Mouse (Mus musculus): Measurements from ENCODE around the gene Med16. TPM values are rescaled to one million over a fixed set of nuclear protein-coding genes. Genes with fewer than 3 reads are reported as not detected.

Gene Med16
- polyA plus RNA-seq, 1 experiment from 2014 or later = 37.3 TPM

DNA sequence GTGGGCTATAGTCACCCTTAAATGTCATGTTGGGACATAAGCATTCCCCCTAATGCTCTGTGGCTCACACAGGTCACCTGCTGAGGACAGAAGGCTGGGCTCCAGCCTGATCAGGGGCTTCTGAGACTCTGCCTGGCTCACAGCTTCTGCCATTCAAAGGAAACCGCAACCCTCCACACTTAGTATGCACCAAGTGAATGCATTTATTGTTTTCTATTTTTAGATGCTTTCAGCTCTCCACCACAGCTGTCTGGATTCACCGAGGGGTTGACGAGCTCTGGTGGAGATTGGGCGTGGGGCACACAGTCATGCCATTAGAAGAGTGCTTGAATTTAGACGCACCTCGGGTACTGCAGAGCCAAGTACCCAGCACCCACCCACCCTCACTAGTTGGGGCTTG, 35.4 kb downstream of the Med16 start:
- ATAC-seq = no peak
- Histone ChIP-seq H3K27me3 (replicated peaks) (no peaks in the 10 kb centered on the region), H3K27ac (no peak overlapping the region), H3K36me3 (no peaks in the 10 kb centered on the region), H3K9ac (peak overlapping the region; percentile 77), H3K4me3 (replicated peaks) (peak overlapping the region; percentile 66), H3K4me1 (replicated peaks) (peaks cover 27% of the 10 kb centered on the region), H3K4me2 (replicated peaks) (peak overlapping the region; percentile 98), H3K9me3 (no peaks in the 10 kb centered on the region)
- WGBS = 23% methylated on average over 6 of the region's 6 CpGs

DNA sequence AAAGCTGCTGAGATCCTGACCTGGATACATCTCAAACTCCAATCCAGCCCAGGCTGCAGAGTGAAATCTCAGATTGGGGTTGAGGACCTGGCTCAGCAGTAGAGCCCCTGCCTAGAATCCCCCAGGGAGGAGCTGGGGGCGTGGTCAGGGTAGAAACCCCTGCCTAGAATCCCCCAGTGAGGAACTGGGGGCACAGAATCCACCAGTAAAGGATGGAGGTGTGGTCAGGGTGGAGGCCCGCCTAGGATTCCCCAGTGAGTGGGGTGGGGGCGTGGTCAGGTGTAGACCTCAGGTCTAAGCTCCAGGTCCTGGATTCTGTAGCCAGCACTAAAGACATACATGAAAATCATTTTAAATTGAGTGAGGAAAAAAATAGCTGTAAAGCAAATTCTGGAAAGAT, 35.9 kb downstream of the Med16 start:
- H3K36me3 ChIP-seq = no peaks in the 10 kb centered on the region
- no peaks in the 10 kb centered on the region for H3K27me3 ChIP-seq (replicated peaks)
- WGBS = 48% methylated on average over 3 of the region's 3 CpGs
- no peak for ATAC-seq
- H3K27ac ChIP-seq = no peak overlapping the region
- no peaks in the 10 kb centered on the region for H3K9me3 ChIP-seq
- peak overlapping the region; percentile 98 for H3K4me2 ChIP-seq (replicated peaks)
- H3K9ac ChIP-seq = no peak overlapping the region
- H3K4me1 ChIP-seq (replicated peaks) = peaks cover 27% of the 10 kb centered on the region
- no peak overlapping the region for H3K4me3 ChIP-seq (replicated peaks)

DNA sequence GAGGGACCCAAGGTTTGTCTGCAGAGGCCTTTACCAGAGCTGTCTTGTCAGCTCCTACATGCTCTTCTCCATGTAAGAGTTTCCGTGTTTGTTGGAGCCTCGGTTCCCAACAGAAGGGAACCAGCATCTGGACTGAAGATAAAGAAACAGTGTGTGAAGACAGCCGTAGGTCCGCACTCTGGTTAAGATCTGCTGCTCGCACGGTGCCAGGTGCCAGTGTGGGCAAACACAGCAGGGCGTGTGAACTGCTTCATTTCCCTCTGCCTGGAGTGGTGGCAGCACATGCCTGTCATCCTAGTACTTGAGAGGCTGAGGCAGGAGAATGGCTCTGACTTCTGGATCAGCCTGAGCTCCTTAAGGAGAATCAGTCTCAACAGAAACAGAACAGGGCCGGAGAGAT, 36.9 kb downstream of the Med16 start:
- no peaks in the 10 kb centered on the region for H3K36me3 ChIP-seq
- no peaks in the 10 kb centered on the region for H3K9me3 ChIP-seq
- H3K4me3 ChIP-seq (replicated peaks) = no peak overlapping the region
- no peak overlapping the region for H3K27ac ChIP-seq
- 93% methylated on average over 8 of the region's 8 CpGs for WGBS
- peaks cover 22% of the 10 kb centered on the region for H3K4me1 ChIP-seq (replicated peaks)
- no peak overlapping the region for H3K4me2 ChIP-seq (replicated peaks)
- ATAC-seq = no peak
- no peaks in the 10 kb centered on the region for H3K27me3 ChIP-seq (replicated peaks)
- H3K9ac ChIP-seq = no peak overlapping the region

DNA sequence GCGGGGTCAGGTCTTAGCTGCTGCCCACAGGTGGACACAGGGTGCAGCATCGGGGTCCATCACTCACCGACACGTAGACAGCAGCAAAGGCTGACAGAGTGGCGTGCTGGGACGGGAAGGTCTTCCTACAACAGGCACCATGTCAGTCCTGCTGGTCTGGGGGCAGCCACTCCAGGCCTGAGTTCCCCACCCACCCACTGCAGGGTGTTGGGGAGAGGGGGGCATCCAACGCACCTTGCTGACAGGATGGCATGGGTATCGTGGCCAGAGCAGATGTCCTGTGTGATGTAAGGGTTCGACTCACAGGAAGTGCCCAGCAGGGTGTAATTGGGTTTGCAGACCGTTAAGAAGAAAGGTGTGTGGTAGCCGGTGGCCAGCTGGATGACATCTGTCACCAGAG, 42.1 kb downstream of the Med16 start:
- H3K9me3 ChIP-seq = no peaks in the 10 kb centered on the region
- WGBS = 77% methylated on average over 11 of the region's 11 CpGs
- no peak for ATAC-seq

DNA sequence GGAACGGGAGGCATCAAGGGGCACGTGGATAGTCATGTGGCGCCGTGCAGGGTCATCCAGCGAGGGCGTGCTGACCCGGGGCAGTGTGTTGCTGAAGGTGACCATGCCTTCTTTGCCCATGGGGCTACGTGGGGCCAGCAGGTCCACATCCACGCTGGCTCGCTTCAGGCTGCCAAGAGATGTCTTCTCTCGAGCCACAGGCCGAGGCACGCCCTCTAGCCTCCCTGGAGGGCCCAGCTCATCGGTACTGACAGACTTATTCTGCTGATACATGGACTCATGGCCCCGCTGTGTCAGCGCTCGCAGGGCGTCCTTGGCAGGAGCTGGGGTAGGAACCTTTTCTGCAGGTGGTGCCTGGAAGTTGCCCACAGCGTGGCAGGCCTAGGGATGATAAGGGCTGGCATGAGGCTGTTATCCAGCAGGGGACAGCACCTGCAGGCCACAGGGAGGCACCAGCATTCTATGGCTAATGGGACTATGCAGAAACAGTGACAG, 42.9 kb downstream of the Med16 start:
- no peak for ATAC-seq
- peak overlapping the region; percentile 25 for H3K27ac ChIP-seq
- 68% methylated on average over 19 of the region's 19 CpGs for WGBS

More for the DNA sequence above, 42.1 kb downstream of the Med16 start:
- peaks cover 25% of the 10 kb centered on the region for H3K36me3 ChIP-seq
- H3K27ac ChIP-seq = no peak overlapping the region
- H3K4me3 ChIP-seq (replicated peaks) = no peak overlapping the region
- no peak overlapping the region for H3K4me2 ChIP-seq (replicated peaks)
- no peaks in the 10 kb centered on the region for H3K27me3 ChIP-seq (replicated peaks)
- H3K9ac ChIP-seq = no peak overlapping the region
- peaks cover 13% of the 10 kb centered on the region; the same call in 1 of the 2 replicates for H3K4me1 ChIP-seq (replicated peaks)

DNA sequence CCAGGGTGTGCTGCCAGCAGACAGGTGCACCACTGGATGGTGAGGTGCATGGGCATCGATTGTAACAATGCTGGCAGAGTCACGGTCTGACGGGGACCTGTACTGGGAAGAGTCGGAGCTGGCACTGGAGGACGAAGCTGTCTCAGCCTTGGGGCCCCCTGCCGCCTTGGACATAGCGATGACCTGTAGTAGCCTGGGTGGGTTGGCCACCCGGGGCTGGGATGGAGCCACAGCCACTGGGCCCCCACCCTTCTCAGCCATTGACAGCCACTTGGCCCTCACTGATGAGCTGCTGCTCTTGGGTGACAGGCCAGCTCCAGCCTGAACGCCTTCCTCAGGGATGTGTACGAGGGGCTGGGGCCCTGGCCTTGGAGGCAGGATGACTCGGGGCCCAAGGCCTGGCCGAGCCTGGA, 43.5 kb downstream of the Med16 start:
- peak overlapping the region; percentile 25 for H3K27ac ChIP-seq

More for the DNA sequence above, 42.9 kb downstream of the Med16 start:
- Histone ChIP-seq H3K4me3 (replicated peaks) (no peak overlapping the region), H3K4me1 (replicated peaks) (peaks cover 19% of the 10 kb centered on the region), H3K36me3 (peaks cover 33% of the 10 kb centered on the region), H3K27me3 (replicated peaks) (no peaks in the 10 kb centered on the region), H3K4me2 (replicated peaks) (no peak overlapping the region), H3K9ac (no peak overlapping the region), H3K9me3 (no peaks in the 10 kb centered on the region)

DNA sequence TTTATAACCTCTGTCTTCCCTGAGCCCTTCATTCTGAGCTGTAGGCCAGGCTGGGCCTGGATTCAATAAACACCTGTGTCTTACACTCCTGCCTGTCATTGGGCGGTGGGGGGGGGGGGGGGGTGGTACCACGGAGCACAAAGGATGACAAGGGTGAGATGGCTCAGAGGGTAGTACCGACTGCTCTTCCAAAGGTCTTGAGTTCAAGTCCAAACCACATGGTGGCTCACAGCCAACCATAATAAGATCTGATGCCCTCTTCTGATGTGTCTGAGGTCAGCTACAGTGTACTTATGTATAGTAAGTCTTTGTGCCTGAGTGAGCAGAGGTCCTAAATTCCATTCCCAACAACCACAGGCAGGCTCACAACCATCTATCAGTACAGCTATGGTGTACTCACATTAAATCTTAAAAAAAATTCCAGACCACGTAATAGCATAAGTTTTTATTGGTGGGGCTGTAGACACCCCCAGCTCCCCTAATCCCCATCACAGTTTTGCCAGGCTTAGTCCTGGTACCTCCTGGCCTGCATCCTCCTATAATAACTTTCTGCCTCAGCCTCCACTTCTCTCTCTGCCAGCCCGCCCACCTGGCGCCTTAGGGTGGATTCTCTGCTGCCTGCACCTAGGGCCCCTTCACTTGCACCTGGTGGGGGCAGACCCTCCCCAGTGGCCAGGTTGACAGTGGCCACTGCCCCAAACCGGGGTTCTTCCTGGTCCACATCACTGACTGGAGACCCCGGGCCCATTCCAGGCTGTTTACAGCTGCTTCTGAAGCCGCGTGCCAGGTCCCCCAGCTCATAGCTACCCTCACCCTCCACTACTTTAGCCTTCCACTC, 44.2 kb downstream of the Med16 start:
- no peaks in the 10 kb centered on the region for H3K27me3 ChIP-seq (replicated peaks)
- H3K4me1 ChIP-seq (replicated peaks) = peaks cover 29% of the 10 kb centered on the region
- no peaks in the 10 kb centered on the region for H3K9me3 ChIP-seq
- WGBS = 45% methylated on average over 9 of the region's 10 CpGs
- no peak overlapping the region for H3K4me2 ChIP-seq (replicated peaks)
- H3K36me3 ChIP-seq = peaks cover 45% of the 10 kb centered on the region
- peak; percentile 38 for ATAC-seq
- H3K9ac ChIP-seq = no peak overlapping the region
- H3K27ac ChIP-seq = peak overlapping the region; percentile 25
- H3K4me3 ChIP-seq (replicated peaks) = no peak overlapping the region

More for the DNA sequence above, 43.5 kb downstream of the Med16 start:
- 58% methylated on average over 12 of the region's 12 CpGs for WGBS
- ATAC-seq = no peak; the same call in 1 of the 2 replicates
- Histone ChIP-seq H3K4me1 (replicated peaks) (peaks cover 22% of the 10 kb centered on the region), H3K27me3 (replicated peaks) (no peaks in the 10 kb centered on the region), H3K36me3 (peaks cover 39% of the 10 kb centered on the region), H3K9ac (no peak overlapping the region), H3K4me3 (replicated peaks) (no peak overlapping the region), H3K4me2 (replicated peaks) (no peak overlapping the region), H3K9me3 (no peaks in the 10 kb centered on the region)

DNA sequence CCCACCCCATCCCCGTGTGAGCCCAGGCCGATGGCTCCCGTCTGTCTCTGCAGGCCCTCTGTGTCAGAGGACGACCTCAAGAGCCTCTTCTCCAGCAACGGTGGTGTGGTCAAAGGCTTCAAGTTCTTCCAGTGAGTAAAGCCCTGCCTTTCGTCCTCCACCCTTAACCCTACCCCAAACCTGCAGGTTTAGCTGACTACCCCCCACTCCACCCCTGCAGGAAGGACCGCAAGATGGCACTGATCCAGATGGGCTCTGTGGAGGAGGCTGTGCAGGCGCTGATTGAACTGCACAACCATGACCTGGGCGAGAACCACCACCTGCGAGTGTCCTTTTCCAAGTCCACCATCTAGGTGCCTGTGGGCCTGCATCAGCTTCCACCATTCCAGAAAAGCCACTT, 45.8 kb downstream of the Med16 start:
- H3K9me3 ChIP-seq = no peaks in the 10 kb centered on the region
- no peaks in the 10 kb centered on the region for H3K27me3 ChIP-seq (replicated peaks)
- H3K9ac ChIP-seq = no peak overlapping the region
- H3K4me2 ChIP-seq (replicated peaks) = no peak overlapping the region
- H3K27ac ChIP-seq = no peak overlapping the region
- H3K4me3 ChIP-seq (replicated peaks) = no peak overlapping the region
- H3K36me3 ChIP-seq = peaks cover 55% of the 10 kb centered on the region
- ATAC-seq = no peak
- H3K4me1 ChIP-seq (replicated peaks) = peaks cover 43% of the 10 kb centered on the region
- WGBS = 61% methylated on average over 10 of the region's 10 CpGs

DNA sequence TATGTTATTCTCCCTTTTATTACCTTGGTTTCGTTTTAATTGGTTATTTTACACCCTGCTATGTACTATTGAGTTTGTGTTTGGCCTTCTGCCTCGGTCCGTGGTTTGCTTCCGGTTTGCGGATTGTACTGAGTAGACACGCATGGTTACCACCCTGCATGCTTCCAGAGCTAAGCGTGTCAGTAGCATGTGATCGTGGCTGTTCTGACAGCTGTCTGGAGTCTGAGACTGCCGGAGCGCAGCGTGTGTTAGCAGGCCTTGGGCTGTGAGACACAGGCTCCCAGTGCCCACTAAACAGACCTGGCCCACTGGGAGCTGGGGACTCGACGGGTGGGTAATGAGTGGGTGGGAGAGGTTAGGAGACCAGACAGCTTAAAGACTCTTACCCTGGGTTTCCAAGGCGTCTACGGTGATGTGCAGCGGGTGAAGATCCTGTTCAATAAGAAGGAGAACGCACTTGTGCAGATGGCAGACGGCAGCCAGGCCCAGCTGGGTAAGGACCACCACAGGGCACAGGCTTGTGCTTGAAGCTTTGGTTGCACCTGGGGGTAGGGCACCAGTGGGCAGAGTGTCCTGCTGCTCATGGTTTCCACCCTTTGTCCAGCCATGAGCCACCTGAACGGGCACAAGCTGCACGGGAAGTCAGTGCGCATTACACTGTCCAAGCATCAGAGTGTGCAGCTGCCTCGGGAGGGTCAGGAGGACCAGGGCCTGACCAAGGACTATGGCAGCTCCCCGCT, 46.5 kb downstream of the Med16 start:
- peak overlapping the region; percentile 6; the same call in 1 of the 2 replicates for H3K27ac ChIP-seq

DNA sequence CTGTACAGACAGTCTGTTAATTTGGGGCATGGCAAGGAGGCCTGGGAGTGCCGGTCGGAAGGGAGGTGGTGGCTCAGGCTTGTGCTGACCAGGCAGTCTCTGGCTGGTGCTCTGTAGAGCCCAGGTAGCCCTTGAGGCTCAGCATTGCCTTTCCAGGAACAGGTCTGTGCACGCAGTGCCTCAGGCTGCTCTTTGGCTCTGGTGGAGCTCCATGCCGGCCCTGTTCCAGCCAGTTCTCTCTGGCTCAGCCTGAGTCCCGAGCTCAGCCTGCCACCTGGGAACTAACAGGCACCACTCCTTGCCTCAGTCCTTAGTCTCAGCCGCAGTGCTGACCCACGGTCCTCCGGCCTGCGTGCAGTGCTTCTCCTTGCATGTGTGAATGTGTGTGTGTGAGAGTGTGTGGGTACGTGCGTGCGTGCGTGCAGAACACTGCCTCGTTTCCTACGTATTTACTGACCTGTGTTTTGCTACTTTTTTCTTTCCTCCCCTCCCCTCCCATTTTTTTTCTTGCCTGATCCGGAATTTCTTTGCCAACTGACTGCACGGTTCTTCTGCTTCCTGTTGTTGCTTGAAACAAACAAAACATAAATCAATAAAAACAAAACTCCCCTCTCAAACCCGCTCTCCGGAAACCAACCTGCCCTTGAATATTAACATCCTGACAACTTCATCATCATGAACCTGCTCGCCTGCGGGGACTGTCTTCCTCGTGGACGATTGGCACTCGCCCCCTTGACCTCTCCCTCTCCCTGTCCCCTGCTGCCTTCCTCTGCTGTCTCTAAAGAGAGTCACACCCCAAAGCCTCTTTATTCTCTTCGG, 47.3 kb downstream of the Med16 start:
- H3K4me1 ChIP-seq (replicated peaks) = peaks cover 58% of the 10 kb centered on the region
- no peak overlapping the region for H3K27ac ChIP-seq
- no peak overlapping the region for H3K4me3 ChIP-seq (replicated peaks)
- H3K9ac ChIP-seq = no peak overlapping the region
- no peak overlapping the region for H3K4me2 ChIP-seq (replicated peaks)
- H3K9me3 ChIP-seq = no peaks in the 10 kb centered on the region
- peaks cover 55% of the 10 kb centered on the region for H3K36me3 ChIP-seq
- no peak for ATAC-seq
- WGBS = 68% methylated on average over 25 of the region's 25 CpGs
- H3K27me3 ChIP-seq (replicated peaks) = no peaks in the 10 kb centered on the region

More for the DNA sequence above, 46.5 kb downstream of the Med16 start:
- 84% methylated on average over 23 of the region's 23 CpGs for WGBS
- Histone ChIP-seq H3K27me3 (replicated peaks) (no peaks in the 10 kb centered on the region), H3K36me3 (peaks cover 55% of the 10 kb centered on the region), H3K9ac (no peak overlapping the region), H3K4me2 (replicated peaks) (no peak overlapping the region), H3K4me1 (replicated peaks) (peaks cover 50% of the 10 kb centered on the region), H3K9me3 (no peaks in the 10 kb centered on the region), H3K4me3 (replicated peaks) (no peak overlapping the region)
- ATAC-seq = no peak

DNA sequence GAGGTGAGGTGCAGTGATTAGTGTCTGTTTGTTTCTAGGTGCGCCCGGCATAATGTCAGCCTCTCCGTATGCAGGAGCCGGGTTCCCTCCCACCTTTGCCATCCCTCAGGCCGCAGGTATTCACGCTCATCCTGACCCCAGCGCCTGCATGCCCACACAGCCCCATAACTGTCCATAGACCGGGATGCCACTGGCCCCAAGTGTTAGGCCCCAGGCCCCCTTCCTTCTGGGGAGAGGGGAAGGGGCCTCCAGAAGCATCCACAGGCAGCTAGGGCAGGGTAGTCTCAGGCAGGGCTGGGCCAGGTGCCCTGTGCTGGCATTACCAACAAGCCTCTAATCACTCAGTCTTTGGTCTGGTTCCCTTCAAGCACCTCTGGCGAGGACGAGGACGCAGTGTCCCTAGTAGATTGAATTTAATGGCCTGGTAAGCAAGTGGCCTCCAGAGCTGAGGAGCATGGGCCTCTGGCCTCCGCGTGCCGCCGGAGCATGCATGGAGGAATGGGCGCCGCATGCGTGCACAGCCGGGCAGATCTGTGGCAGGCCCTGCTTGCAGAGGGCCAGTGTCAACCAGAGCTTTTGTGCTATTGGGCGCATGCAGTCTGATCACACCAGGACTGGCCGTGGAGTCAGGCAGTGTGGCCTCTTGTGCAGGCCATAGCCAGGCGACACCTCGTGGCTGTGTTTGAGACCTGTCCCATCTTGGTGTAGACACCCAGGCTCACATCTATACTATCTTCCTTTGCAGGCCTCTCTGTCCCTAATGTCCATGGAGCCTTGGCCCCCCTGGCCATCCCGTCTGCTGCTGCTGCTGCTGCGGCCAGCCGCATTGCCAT, 48.4 kb downstream of the Med16 start:
- H3K27ac ChIP-seq = no peak overlapping the region
- H3K9ac ChIP-seq = no peak overlapping the region

More for the DNA sequence above, 48.4 kb downstream of the Med16 start:
- H3K4me3 ChIP-seq (replicated peaks) = no peak overlapping the region
- H3K4me2 ChIP-seq (replicated peaks) = no peak overlapping the region
- peaks cover 50% of the 10 kb centered on the region for H3K36me3 ChIP-seq
- H3K4me1 ChIP-seq (replicated peaks) = peaks cover 60% of the 10 kb centered on the region
- 89% methylated on average over 26 of the region's 26 CpGs for WGBS
- ATAC-seq = no peak
- H3K27me3 ChIP-seq (replicated peaks) = no peaks in the 10 kb centered on the region
- H3K9me3 ChIP-seq = no peaks in the 10 kb centered on the region
